Mouse (Mus musculus) induced T-regulatory cell, adult 2 months (primary cell): ENCODE measurements around the gene Cd276.

Source experiments
- DNase-seq: peaks from one replicate; pipeline ENCODE4 v3.0.0-alpha.2; 2012; ENCODE audit warnings: low read depth

The Cd276 gene

GRCm38 (mm10) chr9:58550928-58551327, 4.3 kb downstream of the Cd276 start:
- no peak for DNase-seq

GRCm38 (mm10) chr9:58549694-58550093, 5.5 kb downstream of the Cd276 start:
- no peak for DNase-seq

DNA sequence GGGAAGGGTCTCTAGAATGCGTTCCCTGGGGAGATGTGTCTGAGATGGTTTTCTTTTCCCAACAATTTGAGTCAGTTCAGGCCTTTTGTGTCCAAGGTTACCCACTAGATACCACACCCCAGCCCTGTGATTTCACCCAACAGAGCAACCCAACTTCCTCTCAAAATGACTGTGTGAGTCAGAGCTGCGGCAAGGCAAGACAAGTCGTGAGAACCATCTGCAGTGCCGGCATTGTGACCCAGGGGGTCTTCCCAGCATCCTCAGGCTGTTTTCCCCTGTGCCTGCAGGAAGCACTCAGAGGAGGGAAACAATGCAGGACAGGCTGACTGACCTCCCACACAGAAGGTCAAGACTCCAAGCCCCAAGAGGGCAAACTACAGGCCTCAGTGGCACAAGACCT, 6.3 kb downstream of the Cd276 start:
- DNase-seq, result no peak

- DNase-seq, result no peak
Observed at GRCm38 (mm10) chr9:58546630-58547360, 8.4 kb downstream of the Cd276 start.

DNA sequence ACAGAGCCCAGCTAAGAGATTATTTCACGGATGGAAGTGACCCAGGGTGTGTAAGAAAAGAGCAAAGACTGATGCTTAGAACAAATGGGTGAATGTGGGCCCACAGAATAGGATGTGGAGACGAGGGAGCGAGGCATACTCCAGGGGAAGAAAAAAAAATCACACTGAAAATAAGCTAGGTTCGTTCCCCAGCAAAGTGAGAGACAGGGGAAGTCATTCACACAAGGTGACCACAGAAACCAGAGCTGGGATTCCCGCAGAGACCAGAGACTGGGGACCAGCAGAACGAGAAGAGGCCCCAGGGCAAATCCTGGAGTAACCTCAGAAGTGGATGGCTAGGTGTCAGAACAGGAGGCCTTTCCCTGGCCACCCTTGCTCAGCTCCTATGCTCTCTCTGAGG, 9.8 kb downstream of the Cd276 start:
- no peak for DNase-seq

- DNase-seq, result no peak
Observed at GRCm38 (mm10) chr9:58544879-58545324, 10.3 kb downstream of the Cd276 start.

DNA sequence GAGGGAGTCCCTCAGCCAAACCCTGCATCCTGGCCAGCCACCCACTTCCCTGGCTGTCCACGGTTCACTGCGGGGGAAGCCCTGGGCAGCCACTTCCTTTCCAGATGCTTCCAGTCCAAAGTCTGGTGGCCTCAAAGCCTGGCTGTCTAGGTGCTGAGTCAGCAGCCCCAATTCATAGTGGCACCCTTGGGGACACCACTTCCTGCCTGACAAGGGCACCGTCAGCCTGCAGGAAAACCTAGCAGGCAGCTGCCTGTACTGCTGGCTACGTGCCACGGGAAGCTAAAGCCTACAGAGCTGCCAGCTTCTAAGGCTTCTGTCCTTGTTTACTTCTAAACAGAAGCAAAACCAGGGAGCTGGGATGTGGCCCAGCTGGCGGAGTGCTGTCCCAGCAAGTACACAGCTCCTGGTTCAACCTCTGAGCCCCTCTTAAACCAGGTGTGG, 13.3 kb downstream of the Cd276 start:
- DNase-seq, result peak; percentile 66

DNA sequence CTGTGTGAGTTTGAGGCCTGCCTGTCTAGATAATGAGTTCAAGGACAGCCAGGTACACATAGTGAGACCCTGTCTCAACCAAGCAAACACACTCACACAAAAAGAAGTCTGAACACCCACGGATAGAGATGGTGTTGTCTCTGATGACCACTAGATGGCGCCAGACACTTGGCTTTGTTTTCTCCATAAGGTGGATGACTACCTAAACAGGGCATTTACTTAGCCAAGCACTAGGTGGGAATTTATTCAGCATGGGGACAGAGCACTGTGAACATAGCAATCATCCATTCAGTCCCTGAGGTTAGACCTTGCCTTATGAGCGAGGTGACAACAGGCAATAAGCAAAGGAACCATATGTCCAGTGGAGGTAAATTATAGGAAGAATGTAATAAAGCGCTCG, 15.4 kb downstream of the Cd276 start:
- DNase-seq, result peak; percentile 84

DNA sequence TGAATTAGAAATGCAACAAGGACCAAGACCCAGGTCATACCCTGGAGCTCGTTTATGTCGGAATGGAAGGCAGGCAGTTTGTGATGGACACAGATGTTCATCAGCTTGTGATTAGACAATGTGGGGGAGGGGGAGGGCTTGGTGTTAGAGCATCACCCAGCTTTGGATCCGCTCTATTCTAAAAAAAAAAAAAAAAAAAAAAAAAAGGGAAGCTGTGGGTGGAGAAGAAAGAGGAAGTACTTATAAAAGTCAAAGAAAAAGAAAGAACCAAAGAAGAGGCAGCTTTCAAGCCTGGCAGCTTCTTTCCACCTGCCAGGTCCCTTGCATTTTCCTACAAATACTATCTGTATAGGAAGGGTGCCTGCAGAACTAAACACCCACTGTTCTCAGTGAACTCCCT, 17.5 kb downstream of the Cd276 start:
- no peak for DNase-seq

- DNase-seq, result peak; percentile 29
Observed at GRCm38 (mm10) chr9:58535447-58536134, 19.6 kb downstream of the Cd276 start.

- peak; percentile 74 for DNase-seq
Observed at GRCm38 (mm10) chr9:58534766-58535165, 20.5 kb downstream of the Cd276 start.

- no peak for DNase-seq
Observed at GRCm38 (mm10) chr9:58533322-58533721, 21.9 kb downstream of the Cd276 start.

DNA sequence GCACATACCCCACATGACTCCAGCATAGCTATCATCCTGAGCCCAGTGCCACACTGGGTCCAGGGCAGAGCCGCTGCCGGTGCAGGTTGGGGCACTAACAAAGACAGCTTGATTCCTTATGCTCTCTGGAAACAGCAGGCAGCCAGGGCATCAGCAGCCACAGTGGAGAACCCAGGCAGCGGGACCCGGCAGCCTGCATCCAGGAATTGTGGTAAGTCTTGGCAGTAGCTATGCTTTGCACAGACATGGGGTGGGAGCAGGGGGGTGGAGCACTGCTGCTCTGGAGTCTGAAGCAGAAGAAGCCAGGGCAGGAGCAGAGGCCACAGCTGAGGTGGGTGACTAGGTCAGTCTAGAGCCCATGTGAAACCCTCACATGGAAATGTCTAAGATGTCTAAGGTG, 23.0 kb downstream of the Cd276 start:
- no peak for DNase-seq

GRCm38 (mm10) chr9:58530407-58530806, 24.8 kb downstream of the Cd276 start:
- DNase-seq, result no peak

GRCm38 (mm10) chr9:58527841-58528240, 27.4 kb downstream of the Cd276 start:
- DNase-seq, result no peak

GRCm38 (mm10) chr9:58525108-58525507, 30.1 kb downstream of the Cd276 start:
- no peak for DNase-seq

DNA sequence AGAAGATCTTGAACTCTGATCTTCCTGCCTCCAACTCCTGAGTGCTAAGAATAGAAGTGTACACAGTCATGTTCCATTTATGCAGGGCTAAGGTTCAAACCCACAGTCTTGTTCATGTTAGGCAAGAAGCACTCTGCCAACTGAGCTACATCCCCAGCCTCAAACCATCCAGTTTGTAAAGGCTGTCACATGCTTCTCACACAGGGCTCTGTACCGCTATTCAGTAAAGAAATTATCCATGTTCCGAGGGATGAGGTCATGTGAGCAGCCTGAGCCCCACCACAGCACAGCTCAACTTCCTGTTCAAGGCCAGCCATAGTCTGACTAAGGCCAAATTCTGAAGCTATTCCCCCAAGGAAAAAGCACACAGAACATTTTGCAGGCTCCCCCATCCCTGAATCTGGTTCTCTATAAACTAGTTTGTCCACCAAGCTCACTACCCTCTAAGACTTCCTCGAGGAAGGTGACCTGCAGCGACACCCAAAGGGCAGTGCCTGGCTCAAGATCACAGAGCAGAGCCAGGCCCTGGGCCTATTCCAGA, 33.3 kb downstream of the Cd276 start:
- no peak for DNase-seq

- DNase-seq, result no peak
Observed at GRCm38 (mm10) chr9:58520816-58521581, 34.2 kb downstream of the Cd276 start.

GRCm38 (mm10) chr9:58519953-58520352, 35.3 kb downstream of the Cd276 start:
- no peak for DNase-seq

GRCm38 (mm10) chr9:58517866-58518750, 37.1 kb downstream of the Cd276 start:
- DNase-seq, result no peak

DNA sequence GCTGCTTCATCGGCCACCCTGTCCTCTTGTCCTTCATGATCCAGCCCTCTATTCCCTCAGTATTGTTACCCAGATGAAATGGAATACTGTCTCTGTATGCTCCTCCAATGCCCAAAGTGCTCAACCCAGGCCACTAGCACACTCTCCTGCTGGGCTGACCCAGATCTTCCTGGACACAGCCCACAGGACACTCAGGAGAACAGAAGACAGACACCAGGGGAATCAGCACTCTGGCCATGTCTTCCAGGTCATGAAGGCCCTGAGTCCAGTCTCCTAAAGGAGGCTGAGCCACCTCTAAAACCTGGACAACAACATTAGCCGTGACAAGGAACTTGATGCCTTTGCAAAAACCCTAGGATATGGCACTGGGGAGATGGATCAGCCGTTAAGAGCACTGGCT, 38.8 kb downstream of the Cd276 start:
- DNase-seq, result no peak
